Mouse (Mus musculus): ENCODE results near the gene Socs7.

GRCm38 (mm10) chr11:97445999-97446511 is 83.7 kb downstream of the Socs7 start:
- no peak for TF ChIP-seq POLR2A (IDR thresholded peaks at IDR 0.05; ENCODE audit: insufficient read depth, low read length)
- TF ChIP-seq CTCF (IDR thresholded peaks at IDR 0.05; ENCODE audit: low read depth, low read length), result no peak
